Mouse (Mus musculus): ENCODE results near the gene Arid1b.

GRCm38 (mm10) chr17:5352901-5353300 is 358.8 kb downstream of the Arid1b start:
- TF ChIP-seq POLR2A (IDR thresholded peaks at IDR 0.05; ENCODE audit: low read depth, low read length) (no peak), CTCF (IDR thresholded peaks at IDR 0.05; ENCODE audit: extremely low read depth, insufficient read length, insufficient replicate concordance, low read depth, low read length) (no peak)

Data from small intestine, adult 2 months (tissue).